Mouse (Mus musculus): ENCODE measurements at regions not wholly inside any gene's neighbourhood (a gene's known extent, or its start where the extent isn't known, plus 50 kb on each side); places are given as distances from the start of the nearest gene placed in this dataset.

- DNase-seq (ENCODE audit: extremely low read depth), result no peak
- H3K27me3 ChIP-seq (replicated peaks), result no peaks in the 10 kb centered on the region
- H3K4me3 ChIP-seq (replicated peaks in 1 of 3; ENCODE audit: low read depth in 2 of 3, low read length in 2 of 3, poor library complexity in 1 of 3), result no peak overlapping the region
- H3K36me3 ChIP-seq (replicated peaks in 1 of 2; ENCODE audit: control insufficient read depth in 1 of 2, insufficient read depth in 1 of 2, low read length in 1 of 2), result no peaks in the 10 kb centered on the region
- no peak overlapping the region for H3K9ac ChIP-seq (ENCODE audit: insufficient read depth, low read depth)
- in situ Hi-C loops (cut with MboI; ENCODE audit: low pct_ligation_motif_present, low pct_unique_long_range_greater_than_20kb, low sequenced_read_pairs), result no loop called here
- dilution Hi-C loops (cut with MboI; ENCODE audit: extremely low pct_ligation_motif_present, extremely low pct_unique_long_range_greater_than_20kb, low sequenced_read_pairs), result no loop called here
- H3K9me3 ChIP-seq (replicated peaks; ENCODE audit: low read length), result no peaks in the 10 kb centered on the region
- no peaks in the 10 kb centered on the region for H3K79me2 ChIP-seq (replicated peaks; ENCODE audit: control insufficient read depth, extremely low read depth, insufficient read depth, poor library complexity, severe bottlenecking)
- no peak overlapping the region for H3K27ac ChIP-seq (ENCODE audit: insufficient read depth, low read depth)
- H3K4me1 ChIP-seq (ENCODE audit: control insufficient read depth in 1 of 2, insufficient read depth in 2 of 2), result no peaks in the 10 kb centered on the region
- no peak for TF ChIP-seq SMC3 (IDR thresholded peaks at IDR 0.05; ENCODE audit: low read depth, low read length)
- TF ChIP-seq JUN (IDR thresholded peaks at IDR 0.05; ENCODE audit: insufficient read depth, low read depth, low read length), result no peak
- TF ChIP-seq ELF1 (IDR thresholded peaks at IDR 0.05; ENCODE audit: low read depth, low read length), result no peak
- TF ChIP-seq CTCF (conservative IDR thresholded peaks at IDR 0.05 in 1 of 2, IDR thresholded peaks at IDR 0.05 in 1 of 2; ENCODE audit: low read depth in 2 of 2, low read length in 2 of 2), result no peak
- no peak for TF ChIP-seq CHD2 (IDR thresholded peaks at IDR 0.05; ENCODE audit: low read length)
- no peak for TF ChIP-seq ZKSCAN1 (IDR thresholded peaks at IDR 0.05; ENCODE audit: borderline replicate concordance, low read depth, low read length)
- TF ChIP-seq ZC3H11A (IDR thresholded peaks at IDR 0.05; ENCODE audit: low read depth, low read length), result no peak
- no peak for TF ChIP-seq EP300 (IDR thresholded peaks at IDR 0.05; ENCODE audit: low read length)
- TF ChIP-seq BHLHE40 (IDR thresholded peaks at IDR 0.05; ENCODE audit: low read depth, low read length), result no peak
- TF ChIP-seq SIN3A (IDR thresholded peaks at IDR 0.05; ENCODE audit: low read length), result no peak
- no peak for TF ChIP-seq TCF12 (IDR thresholded peaks at IDR 0.05; ENCODE audit: low read depth, low read length)
- no peak for TF ChIP-seq POLR2AphosphoS2 (IDR thresholded peaks at IDR 0.05; ENCODE audit: low read depth, low read length)
- no peak for TF ChIP-seq UBTF (IDR thresholded peaks at IDR 0.05; ENCODE audit: low read depth, low read length)
- TF ChIP-seq MAZ (IDR thresholded peaks at IDR 0.05; ENCODE audit: low read depth, low read length), result no peak
- TF ChIP-seq CHD1 (IDR thresholded peaks at IDR 0.05; ENCODE audit: low read depth, low read length), result no peak
- no peak for TF ChIP-seq E2F4 (IDR thresholded peaks at IDR 0.05; ENCODE audit: insufficient replicate concordance, low read depth, low read length)
- H3K4me2 ChIP-seq (ENCODE audit: insufficient read depth, low read depth, poor library complexity, severe bottlenecking), result no peak overlapping the region
Observed at GRCm38 (mm10) chr3:155298724-155299123, 205.5 kb downstream of the Lrriq3 start.

GRCm38 (mm10) chr3:155322322-155322721 lies 229.1 kb downstream of the Lrriq3 start:
- Histone ChIP-seq H3K27me3 (replicated peaks) (no peaks in the 10 kb centered on the region), H3K9ac (ENCODE audit: insufficient read depth, low read depth) (no peak overlapping the region), H3K36me3 (replicated peaks in 1 of 2; ENCODE audit: control insufficient read depth in 1 of 2, insufficient read depth in 1 of 2, low read length in 1 of 2) (no peaks in the 10 kb centered on the region), H3K4me3 (replicated peaks in 1 of 3; ENCODE audit: low read depth in 2 of 3, low read length in 2 of 3, poor library complexity in 1 of 3) (no peak overlapping the region), H3K27ac (ENCODE audit: insufficient read depth, low read depth) (no peak overlapping the region), H3K4me2 (ENCODE audit: insufficient read depth, low read depth, poor library complexity, severe bottlenecking) (no peak overlapping the region), H3K9me3 (replicated peaks; ENCODE audit: low read length) (no peaks in the 10 kb centered on the region), H3K79me2 (replicated peaks; ENCODE audit: control insufficient read depth, extremely low read depth, insufficient read depth, poor library complexity, severe bottlenecking) (no peaks in the 10 kb centered on the region), H3K4me1 (ENCODE audit: control insufficient read depth in 1 of 2, insufficient read depth in 2 of 2) (peaks cover 0 to 4% of the 10 kb centered on the region in 2 experiments; a peak in 1 of 4 replicates)
- dilution Hi-C loops (cut with MboI; ENCODE audit: extremely low pct_ligation_motif_present, extremely low pct_unique_long_range_greater_than_20kb, low sequenced_read_pairs) (no loop called here), in situ Hi-C loops (cut with MboI; ENCODE audit: low pct_ligation_motif_present, low pct_unique_long_range_greater_than_20kb, low sequenced_read_pairs) (no loop called here)
- DNase-seq (ENCODE audit: extremely low read depth), result no peak
- TF ChIP-seq ZKSCAN1 (IDR thresholded peaks at IDR 0.05; ENCODE audit: borderline replicate concordance, low read depth, low read length), result no peak
- no peak for TF ChIP-seq MAX (IDR thresholded peaks at IDR 0.05; ENCODE audit: low read length)
- TF ChIP-seq TCF12 (IDR thresholded peaks at IDR 0.05; ENCODE audit: low read depth, low read length), result no peak
- TF ChIP-seq E2F4 (IDR thresholded peaks at IDR 0.05; ENCODE audit: insufficient replicate concordance, low read depth, low read length), result no peak
- TF ChIP-seq IRF4 (IDR thresholded peaks at IDR 0.05; ENCODE audit: low read depth, low read length), result no peak
- no peak for TF ChIP-seq MYC (IDR thresholded peaks at IDR 0.05; ENCODE audit: low read depth, low read length)
- TF ChIP-seq CTCF (conservative IDR thresholded peaks at IDR 0.05 in 1 of 2, IDR thresholded peaks at IDR 0.05 in 1 of 2; ENCODE audit: low read depth in 2 of 2, low read length in 2 of 2), result no peak
- TF ChIP-seq BHLHE40 (IDR thresholded peaks at IDR 0.05; ENCODE audit: low read depth, low read length), result no peak
- no peak for TF ChIP-seq SIN3A (IDR thresholded peaks at IDR 0.05; ENCODE audit: low read length)
- TF ChIP-seq ETS1 (conservative IDR thresholded peaks at IDR 0.05; ENCODE audit: low read depth, low read length), result no peak
- TF ChIP-seq GABPA (IDR thresholded peaks at IDR 0.05; ENCODE audit: insufficient replicate concordance, low read depth, low read length), result no peak
- no peak for TF ChIP-seq USF2 (conservative IDR thresholded peaks at IDR 0.05; ENCODE audit: low read depth, low read length)
- no peak for TF ChIP-seq TBP (conservative IDR thresholded peaks at IDR 0.05; ENCODE audit: low read depth, low read length)
